Mouse (Mus musculus) retina, adult 2 months (tissue): ENCODE measurements around the gene Ano10.
A peak's percentile ranks its signal among the peaks of the same experiment; 100 is the strongest.
"Not testable (repeated sequence)": the region's sequence is repeated elsewhere in the genome, so short reads cannot be mapped to it uniquely, and the experiment has no call there.

Experiments
- DNase-seq: peaks from one replicate; pipeline ENCODE4 v3.0.0-alpha.2; 2012; ENCODE audit warnings: low read depth, low spot score

Ano10 gene

DNA sequence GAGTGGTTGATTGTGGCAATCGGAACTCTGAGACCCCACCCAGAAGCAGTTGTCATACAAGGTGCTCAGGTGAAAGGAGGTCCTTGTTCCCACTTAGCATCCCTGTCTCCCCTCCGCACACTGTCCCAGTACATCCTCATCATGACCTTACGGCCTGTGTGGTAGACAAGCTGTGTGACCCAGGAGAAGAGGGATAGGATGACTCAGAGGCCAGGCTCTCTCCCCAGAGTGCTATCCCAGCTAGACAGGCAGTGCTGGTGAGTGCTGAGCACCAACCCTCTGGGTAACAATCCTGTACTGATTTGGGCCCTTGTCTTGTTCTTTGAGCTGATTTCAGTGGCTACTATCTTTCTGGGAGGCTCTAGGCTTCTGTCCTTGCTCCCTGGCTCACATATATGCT is 95.6 kb downstream of the Ano10 start:
- DNase-seq, result no peak

DNA sequence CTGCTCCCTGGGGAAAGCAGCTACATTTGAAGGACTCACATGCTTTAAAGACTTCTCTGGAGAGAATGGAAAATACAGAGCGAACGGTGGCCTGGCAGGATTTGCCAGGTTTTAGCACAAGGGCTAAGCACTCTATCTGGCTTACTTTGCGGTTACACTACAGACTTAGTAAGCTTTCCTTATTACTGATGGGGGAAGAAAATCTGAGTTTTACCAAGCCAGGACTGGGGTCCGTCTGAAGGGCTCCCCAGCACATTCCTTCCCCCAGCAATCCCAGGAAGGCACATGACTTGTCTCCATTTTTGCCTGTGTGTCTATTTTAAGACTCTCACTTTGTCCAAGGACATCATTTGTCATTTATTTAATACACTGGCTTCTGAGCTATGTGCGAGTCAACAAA is 97.2 kb downstream of the Ano10 start:
- no peak for DNase-seq

- DNase-seq, result no peak
Observed at GRCm38 (mm10) chr9:122195042-122195682, 99.1 kb downstream of the Ano10 start.

DNA sequence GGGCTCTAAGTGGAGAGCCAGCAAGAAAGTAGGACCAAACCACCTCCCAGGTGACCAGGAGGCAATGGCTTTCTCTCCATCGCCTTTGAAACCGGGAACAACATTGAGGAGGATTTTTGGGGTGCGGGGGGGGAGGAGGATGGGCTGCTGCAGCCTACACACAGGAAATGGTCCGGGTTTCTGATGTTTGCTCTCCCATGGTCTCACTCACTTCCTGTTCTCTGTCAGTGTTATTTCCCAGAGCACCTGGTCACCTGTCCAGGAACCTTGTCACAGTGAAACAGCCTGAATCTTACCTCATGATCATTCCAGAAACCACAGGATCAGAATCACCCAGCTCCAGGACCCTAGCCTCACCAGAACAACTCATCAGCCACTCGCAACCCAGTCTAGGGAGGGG is 100.4 kb downstream of the Ano10 start:
- DNase-seq, result no peak

DNA sequence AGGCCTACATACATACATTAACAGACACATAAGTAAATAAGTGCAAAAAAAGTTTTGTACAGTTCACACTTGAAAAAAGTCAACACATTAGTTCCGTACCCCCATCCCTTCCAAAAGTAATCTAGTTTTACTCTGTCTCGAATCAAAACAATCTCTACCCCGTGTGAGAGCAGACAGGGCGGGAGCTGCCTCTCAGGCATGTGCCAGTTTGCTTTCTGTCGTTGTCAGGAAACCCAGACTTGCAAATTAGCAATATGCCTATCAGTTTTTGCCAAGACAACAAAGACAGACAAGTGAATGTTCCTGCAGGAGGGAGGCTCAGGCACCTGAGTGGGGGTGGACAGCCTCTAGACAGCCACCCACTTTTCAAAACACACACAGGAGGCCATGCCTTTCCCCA is 100.9 kb downstream of the Ano10 start:
- no peak for DNase-seq

GRCm38 (mm10) chr9:122188724-122189123 is 105.5 kb downstream of the Ano10 start:
- no peak for DNase-seq

DNA sequence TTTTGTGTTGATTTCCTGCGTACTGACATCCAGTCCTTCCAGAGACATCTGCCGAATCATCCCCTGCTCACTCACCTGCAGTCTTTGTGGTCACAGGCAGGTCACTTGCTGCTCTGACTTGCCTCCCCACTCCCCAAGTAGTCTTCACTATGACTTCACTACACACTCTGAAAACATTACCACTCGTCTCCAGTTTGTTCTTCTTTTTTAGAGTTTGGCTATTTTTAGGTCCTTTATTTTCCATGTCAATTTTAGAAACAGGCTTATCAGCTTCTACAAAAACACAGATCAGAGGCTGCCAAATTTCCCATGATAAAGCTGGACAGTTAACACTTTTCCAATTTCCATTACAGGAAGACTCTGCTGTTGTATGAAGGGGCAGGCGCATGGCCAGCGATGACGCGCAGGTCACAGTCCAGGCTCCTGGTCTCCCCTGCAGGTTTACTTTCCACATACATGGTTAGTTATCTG is 106.7 kb downstream of the Ano10 start:
- DNase-seq, result no peak

DNA sequence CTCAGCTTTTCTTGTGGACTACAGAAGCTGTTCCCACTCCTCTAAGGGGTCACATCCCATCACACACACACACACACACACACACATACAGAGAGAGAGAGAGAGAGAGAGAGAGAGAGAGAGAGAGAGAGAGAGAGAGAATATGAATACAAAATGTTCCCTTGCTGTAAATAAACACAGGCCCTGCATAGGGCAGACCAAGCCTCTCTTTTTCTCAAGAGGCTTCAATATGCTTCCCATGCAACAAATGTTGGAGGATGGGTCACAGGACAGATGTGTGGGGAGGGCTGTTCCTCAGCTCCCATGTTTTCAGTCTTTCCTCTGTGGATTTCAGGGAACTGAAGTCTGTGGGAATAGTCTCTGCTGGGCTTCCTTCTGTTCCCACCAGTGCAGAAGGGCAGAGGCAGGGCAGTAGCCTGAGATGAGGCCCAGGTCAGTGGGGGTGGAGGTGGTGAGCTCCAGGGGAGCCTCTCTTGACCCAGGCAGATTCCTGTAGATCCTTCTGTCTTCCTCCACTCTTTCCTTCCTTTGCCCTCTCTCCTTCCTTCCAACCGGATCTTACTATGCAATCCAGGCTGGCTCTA is 107.5 kb downstream of the Ano10 start:
- DNase-seq, result no peak

DNA sequence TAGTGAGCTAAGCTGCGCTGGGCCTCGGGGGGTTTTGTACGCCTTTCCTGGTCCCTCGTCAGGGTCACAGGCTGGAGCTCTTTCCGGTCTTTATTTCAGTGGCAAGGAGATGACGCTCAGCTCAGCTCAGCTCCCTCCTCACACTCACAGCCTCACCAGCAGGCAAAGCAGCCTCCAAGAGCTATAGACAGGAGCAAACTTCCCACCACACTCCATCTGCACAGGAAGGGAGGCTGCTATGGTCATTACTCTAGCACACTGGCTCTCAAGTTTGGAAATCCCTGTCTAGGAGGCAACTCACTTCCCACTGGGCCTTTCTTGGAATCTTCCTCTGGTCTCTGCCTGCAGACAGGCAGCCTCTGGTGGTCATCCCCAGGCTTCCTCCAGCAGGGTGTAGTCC is 108.3 kb downstream of the Ano10 start:
- DNase-seq, result no peak

DNA sequence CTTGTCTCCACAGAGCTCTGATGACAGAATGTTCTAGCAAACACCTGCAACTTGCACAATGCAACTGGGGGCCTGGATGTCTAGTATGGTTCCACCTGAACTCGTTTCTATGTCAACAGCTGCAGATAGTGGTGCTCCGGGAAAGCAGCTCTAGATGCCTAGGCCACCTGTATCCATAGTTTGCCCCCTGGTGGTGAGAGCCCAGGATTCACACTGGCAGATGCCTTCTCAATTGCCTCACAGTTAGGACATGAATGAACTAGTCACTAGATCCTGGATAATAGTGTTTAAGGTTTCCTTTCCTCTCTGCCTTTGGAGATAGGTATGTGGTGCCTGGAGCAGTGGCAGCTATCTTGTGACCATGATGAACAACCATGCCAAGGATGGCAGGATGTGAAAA is 109.2 kb downstream of the Ano10 start:
- DNase-seq, result peak; percentile 73

DNA sequence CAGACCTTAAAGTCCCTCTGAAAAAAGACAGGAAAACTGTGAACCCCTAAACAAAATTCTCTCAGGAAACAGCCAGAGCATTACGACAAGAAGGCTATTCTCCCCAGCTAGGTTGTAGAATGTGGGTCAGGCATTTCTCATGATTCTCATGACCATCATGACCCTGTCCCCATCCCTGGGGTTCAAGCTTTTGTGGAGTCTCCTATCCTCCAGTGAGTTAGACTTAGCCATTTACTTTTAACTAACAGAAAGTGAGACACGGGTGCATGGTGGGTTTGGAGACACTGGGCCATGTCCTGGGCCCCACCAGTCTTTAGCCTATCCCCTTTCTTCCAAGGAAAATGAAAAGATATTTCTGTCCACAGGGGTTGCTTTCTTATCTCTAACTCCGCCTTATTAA is 109.9 kb downstream of the Ano10 start:
- DNase-seq, result no peak

DNA sequence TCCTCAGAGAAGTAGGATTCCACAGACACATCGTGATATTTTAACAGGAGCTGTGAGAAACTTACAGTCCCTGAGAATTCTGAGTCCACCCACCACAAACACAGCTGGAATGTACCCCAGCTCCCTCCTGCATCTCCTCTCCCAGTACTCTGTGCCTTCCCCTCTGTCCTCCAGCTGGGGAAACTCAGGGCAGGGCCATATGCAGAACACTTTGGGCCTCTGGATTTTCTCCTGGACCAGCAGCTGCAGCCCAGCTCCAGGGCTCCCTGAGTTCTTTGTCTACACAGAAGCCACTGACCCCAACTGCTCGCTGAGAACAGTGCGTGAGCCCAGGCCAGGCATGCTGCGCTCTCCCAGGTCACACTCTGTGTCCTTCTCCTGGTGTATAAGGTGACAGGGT is 111.1 kb downstream of the Ano10 start:
- no peak for DNase-seq

GRCm38 (mm10) chr9:122180105-122180504 is 114.1 kb downstream of the Ano10 start:
- DNase-seq, result no peak

DNA sequence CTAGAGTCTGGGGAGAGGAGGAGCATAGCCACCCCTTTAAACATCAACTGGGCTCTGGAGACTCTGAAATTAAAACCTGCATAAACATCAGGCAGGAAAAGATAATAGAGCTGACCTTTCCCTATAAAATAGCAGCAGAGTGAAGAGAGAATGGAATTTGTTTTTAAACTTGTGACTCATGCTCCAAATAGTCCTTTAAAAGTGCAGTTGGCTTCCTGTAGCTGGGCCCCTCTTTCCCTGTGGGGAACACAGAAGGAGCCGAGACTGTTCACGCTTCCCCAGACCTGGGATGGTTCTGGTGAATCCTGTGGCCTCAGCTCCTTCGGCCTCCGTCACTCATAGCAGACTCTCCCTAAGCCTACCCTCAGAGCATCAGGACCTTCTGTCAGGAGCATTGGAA is 115.8 kb downstream of the Ano10 start:
- DNase-seq, result no peak

GRCm38 (mm10) chr9:122177256-122178220 is 116.7 kb downstream of the Ano10 start:
- no peak for DNase-seq

- DNase-seq, result no peak
Observed at GRCm38 (mm10) chr9:122174723-122175122, 119.5 kb downstream of the Ano10 start.

- no peak for DNase-seq
Observed at GRCm38 (mm10) chr9:122173405-122174233, 120.6 kb downstream of the Ano10 start.

DNA sequence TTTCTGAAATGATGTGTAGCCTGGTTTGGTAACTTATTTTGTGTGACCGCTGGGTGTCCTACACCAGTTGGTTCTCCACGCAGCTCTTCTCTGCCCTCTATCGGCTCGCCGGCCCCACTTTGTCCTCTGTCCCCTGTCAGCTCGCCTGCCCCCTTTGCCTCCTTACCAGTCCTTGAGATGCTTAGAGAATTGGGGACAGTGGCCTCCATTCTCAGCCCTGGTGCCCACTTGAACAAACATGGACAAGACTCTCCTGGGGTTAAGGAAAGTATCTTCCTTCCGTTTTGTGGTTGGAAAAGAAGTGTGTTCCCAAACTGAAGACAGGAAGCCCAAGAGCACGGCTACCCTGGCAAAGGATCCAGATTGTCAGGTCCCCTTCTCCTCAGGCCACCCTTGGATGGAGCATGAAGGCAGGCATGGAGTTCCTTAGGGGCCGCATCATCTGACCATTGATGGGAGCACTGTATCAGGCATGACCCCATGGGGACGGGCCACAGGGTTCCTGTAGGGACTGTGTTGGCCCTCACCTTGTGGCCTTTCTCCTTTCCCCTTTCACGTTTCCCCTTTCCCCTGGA is 121.5 kb downstream of the Ano10 start:
- DNase-seq, result no peak

DNA sequence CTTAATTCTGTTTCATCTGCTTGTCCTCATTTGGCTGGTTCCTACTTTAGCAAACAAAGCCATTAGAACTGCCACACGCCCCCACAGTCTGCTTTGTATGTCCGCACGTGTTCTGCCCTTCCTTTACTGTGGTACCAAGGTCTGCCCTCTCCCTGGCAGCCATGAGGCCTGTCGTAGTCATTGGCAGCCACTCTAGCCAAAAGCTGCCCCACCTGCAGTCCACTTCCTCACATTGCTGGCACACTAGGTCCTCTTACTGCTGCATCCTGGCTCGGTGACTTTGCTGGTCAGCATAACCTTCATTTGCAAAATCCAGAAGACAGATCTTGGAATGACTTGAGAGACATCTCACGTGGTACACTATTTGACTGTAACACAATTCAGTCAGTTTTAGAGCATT is 124.3 kb downstream of the Ano10 start:
- no peak for DNase-seq

DNA sequence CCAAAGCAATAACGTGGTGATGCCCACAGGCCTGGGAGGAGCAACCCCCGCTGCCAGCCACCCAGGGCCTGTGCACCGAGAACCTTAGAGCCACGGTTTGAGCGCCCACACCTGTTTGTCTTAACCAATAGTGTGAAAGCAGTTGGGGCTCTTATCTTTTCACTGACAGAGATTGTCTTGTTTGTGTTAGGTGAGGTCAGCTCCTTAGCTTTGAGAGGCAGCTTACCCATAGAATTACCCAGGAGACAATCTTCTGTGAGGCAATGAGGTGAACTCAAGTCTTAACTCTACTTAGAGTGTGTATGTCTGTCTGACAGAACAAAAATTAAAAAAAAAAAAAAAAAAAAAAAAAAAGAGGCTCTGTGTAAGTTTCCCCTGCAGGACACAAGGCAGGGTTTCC is 126.5 kb downstream of the Ano10 start:
- not testable (repeated sequence) for DNase-seq

DNA sequence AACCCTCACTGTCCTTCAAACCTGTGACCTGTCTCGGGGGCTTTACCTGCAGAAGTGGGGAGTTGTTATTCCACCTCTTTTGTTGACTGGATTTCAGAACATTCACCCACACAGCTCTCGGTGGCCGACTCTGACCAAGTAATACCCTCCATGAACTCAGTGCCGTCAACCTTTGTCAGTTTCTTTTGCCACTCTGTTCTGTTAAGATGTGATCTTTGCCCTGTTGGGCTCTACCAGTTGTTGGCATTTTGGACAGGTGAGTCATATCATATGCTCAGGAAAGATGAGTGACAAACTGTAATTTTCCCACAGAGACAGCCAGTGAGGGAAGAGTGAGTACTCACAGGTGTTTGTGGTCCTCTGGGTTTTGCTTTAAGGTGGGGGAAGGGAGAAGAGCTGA is 129.7 kb downstream of the Ano10 start:
- no peak for DNase-seq
